Mouse (Mus musculus) c-Kit-negative CD71-positive TER-119-positive erythroid progenitor cells, embryonic 14.5 days (primary cell): ENCODE results near the gene Clca1.
"Not testable (repeated sequence)": the region's sequence is repeated elsewhere in the genome, so short reads cannot be mapped to it uniquely, and the experiment has no call there.

Experiments used
- DNase-seq: peaks from one replicate; pipeline ENCODE4 v3.0.0-alpha.2; 2013; ENCODE audit warnings: low read depth, low spot score

Clca1 gene

DNA sequence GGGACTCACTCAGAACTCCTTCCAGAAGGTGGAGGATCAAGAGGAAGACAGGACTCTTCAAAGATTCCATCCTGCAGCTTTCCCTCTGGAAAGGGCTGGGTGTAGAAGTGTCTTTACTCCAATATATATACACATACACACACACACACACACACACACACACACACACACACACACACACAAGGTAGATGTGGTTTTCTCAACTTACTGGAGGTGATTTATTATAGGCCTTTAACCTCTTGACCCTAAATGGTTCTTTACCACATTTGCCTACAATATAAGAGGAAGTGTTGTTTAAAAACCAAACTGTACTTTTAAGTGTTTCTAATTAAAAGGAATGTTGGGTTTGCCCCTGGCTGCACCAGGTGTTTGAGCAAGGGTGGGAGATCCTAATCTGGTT, at the start of gene Clca1:
TSS of gene Clca1 (minus strand) at position 101 of the 400 bp plus-strand sequence.
- DNase-seq: no peak

DNA sequence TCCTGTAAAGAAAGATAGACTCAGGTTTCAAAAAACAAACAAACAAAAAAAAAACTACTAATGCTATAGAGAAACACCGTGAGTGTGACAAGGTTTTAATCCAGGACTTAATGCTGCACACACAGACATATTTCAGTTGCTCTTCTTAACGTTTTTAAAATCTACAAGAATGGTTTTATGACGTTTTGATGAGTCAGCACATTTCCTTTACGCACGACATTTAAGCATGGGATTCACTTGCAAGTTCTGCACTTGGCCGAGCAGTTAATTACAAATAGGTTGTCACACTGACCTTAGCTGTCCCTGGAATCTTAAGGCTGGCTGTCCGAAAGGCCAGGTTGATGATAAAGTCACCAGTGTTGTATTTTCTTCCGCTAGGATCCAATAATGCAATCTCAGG, 48.3 kb upstream of the Clca1 start:
- no peak for DNase-seq

DNA sequence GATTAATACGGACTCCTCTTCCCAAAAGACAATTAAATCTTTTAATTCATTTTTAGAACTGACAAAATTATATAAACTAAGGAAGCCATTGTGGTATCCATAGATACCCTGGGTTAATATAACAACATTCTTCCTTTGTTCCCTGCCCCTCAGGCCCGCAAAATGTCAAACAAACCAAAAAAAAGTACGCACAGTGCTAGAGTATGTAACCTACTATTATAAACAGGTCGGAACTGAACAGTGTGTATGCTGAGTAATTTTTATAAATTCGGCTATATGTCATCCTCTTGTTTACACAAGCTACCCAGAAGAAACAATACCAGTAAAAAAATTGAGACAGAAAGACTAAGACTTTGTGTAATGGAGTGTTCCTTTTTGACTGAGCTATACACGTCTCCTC, 45.8 kb upstream of the Clca1 start:
- DNase-seq: no peak

DNA sequence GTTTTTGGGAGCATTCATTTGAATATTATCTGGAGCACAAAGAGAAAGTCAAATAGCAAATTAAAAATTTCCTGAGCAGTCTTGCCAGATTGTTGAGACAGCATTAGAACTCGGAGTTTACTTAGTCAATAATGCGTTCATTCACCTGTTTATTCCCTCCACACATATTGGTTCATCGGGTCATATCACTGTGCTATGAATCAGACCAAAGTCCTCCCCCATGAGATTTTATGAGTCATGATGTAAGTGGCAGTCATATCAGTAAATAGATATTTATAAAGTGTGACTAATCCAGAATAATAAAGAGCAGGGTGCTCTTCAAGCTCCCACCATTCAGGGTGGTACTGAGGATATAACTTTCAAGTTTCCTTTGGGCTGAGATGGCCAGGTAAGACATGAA, 39.8 kb upstream of the Clca1 start:
- DNase-seq: no peak

DNA sequence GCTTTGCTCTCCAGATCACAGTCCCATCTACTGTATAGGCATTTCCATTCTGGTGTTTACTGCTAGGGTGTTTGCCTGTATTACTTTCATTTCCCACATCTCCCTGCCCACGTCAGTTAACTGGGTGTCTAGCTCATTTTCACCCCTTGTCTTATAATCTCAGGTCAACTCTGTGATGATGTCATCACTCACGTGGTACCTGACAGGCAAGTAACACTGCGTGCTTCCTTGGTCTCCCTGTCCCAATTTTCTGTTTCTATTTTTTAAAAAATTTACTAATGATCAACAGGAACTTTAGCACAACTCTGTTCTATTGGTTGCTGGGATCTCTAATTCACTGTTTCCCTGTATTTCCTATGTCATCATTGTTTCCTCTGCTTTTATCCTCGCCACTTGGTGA, 36.4 kb upstream of the Clca1 start:
- no peak for DNase-seq

DNA sequence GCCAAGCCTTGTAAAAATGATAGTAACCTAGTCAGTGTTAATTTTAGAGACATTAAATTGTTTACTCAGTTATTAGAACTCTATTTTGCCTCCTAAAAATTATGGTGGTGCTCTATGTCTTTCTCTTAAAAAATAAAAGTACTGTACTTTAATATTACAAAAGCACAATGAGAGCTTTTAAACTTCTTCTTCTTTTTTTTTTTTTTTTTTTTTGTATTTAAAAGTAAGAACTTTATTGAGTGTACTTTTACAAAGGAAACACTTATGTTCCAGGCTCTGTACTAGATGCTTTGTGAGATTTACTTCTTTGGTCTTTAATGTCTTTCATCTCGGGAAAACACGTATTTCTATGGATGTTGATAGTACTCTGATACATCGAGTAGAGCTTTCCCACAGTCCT, 22.6 kb upstream of the Clca1 start:
- not testable (repeated sequence) for DNase-seq

DNA sequence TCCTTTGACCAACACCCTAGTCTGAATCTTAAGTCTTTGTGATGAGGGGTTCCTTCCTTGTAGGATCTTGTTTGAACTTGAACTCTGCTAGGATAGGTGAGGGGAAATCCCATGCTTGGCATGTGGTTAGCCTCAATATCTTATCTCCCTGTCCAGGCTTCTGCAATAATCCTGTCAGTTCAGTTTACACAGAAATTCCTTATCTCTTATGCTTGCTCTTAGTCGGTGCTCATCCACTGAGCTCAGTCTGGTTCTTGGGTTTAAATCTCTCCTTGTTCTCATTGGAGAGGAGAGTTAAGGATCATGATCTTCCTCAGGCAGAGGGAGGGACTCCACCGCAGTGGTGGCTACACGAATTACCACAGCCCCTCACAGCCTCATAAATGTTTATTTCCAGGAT, 17.2 kb upstream of the Clca1 start:
- no peak for DNase-seq

DNA sequence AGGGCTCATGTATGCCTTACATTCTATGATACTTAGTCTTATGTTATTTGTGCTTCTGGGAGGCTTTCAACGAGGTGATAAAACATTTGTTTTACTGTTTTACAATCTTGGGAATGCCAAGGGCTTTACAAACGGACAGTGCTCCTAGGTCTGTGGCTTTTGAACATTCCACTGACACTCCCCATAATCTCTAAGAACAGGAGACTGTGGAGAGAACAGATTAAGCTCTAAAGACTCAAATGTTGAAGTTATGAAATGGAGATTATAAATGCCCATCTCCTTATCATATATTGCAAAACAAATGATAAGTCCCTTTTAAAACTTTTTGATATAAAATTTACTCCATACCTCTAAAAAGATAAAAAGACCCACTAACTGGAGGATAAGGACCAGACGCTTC, 6.2 kb upstream of the Clca1 start:
- no peak for DNase-seq

DNA sequence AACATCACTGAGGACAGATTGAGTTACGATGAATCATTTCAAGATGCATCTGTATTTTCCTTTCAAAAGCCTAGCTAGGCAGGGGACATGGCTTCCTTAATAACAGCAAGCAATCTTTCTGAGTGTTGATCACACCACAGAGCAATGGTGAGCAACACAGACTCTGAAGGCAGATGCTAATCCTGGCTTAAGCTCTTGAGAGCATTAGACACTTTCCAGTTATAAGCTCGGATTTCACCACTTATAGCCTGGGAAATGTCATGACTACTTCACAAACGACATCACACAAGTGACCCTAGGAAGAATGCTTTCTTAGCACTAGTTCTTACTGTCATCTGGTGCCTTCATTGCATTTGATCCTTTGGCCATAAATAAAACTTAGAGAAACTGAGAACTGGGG, 4.5 kb downstream of the Clca1 start:
- no peak for DNase-seq

DNA sequence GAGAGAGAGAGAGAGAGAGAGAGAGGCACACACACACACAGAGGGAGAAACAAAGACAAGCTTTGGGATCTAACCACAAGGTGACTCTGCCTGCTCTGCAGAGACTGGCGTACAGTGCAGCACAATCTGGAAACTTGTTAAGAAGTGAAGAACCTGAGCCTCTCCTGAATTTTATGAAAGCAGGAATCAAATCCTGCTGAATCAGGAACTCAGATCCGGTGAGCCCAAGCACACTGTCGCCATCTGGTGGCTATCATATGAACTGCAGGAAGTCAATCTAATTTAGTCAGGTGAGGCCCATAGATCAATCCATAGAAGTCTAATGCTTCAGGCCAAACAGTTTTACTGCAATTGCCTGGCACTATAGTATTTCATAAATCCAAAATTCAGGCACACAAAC, 5.8 kb downstream of the Clca1 start:
- peak; percentile 22 for DNase-seq

DNA sequence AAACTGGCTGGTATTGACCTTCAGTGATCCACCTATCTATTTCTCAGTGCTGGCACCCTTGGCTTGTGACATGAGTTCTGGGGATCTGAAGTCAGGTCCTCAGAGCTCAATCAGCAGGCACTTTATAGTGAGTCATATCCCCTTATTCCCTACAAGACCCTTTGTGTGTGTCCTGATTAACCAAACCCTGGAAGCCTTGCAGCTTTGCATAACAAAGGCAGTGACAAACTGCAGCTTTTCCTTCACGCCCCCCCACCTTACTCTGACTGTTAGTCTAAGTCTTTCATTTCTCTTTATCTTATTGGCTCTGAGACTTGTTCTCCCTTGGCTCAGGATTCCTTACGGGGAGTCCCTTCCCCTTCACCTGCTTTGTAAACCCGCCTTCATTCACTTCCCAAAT, 14.8 kb downstream of the Clca1 start:
- DNase-seq: no peak

DNA sequence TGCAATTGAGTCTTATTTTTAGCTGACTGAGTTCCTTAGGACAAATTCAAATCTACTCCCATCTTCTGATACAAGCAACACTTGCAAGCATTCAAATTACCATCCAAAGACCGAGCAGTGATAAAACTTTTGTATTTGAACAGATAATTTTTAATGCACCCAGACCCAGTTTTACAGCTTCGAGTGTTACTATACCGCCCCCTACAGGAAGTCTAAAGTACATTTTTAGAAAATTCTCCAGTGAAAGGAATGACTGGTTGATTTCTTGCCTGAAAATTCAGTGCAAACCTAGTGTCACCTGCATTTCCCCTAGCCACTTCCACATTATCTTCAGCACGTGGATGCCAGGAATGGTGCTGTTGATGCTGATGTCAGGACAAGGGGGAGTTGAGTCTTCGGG, 28.2 kb downstream of the Clca1 start:
- no peak for DNase-seq

DNA sequence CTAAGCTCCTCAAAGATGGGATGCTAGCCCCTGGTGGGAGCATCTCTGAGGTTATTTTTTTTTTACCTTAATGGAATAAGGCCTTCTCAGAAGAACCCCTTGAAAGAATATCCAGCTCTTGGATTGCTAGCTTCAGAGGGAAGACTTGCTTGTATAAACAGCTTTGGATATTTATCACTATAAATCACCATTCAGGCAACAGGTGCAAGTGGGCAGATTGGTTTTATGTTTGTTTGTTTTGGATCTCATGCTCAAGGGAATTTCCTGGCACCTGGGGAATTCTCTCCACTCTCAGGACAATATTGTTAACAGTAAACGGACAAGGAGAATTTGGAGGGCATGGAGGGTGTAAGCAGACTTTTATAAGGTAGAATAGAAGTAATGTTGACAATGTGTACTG, 31.7 kb downstream of the Clca1 start:
- DNase-seq: no peak

DNA sequence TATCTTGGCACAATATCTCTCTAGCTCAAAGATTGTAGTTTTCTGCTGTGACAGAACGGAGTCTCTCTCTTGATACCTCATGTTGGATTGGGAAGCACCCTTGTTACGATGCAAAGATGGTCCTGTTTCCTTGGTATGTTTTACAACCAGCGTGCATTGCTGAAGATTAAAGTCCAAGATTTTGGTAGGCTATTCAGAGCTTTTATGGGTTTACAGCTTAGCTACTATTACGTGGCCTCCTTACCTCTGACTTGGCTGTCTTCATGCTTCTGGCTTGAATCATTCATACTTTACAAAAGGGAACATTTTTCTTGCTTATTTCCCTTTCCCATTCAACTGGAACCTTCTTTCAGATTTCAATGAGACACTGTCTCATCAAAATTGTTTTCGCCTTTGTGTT, 39.5 kb downstream of the Clca1 start:
- no peak for DNase-seq

DNA sequence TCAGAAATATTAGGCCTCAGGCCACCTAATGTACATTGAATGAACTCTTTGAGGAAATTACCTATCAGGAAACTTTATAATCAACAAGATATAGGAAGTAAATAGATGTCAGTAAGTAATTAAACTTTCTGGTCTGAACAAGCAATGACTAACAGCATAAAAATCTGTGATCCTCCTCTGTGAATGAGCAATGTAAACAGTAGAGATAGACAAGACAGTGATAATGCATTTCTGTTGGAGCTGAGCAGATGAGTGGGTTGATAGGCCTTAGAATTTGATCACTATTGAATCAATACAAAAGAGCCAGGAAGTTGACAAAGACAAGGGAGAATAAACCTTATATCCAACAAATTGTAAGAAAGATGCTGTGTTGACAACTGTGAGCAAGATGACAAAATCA, 40.0 kb downstream of the Clca1 start:
- DNase-seq: no peak

DNA sequence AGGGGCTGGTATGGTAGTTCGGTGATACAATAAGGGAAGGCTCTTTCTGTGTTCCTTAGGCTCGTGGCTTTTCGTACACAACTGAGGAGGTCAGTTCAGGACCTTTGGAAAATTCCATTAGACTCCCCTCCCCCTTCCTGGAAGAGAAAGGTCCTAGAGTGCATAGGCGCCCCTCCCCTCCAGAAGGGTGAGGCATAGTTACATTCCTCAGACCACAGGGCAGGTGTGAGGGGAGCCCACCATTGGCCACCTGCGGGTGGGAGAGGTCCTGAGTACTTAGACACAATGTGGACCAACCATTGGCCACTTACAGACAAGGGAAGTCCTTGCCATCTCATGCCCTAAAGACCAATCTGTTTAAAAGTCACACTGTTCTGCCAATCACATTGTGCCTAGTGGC, 46.7 kb downstream of the Clca1 start:
- DNase-seq: no peak

DNA sequence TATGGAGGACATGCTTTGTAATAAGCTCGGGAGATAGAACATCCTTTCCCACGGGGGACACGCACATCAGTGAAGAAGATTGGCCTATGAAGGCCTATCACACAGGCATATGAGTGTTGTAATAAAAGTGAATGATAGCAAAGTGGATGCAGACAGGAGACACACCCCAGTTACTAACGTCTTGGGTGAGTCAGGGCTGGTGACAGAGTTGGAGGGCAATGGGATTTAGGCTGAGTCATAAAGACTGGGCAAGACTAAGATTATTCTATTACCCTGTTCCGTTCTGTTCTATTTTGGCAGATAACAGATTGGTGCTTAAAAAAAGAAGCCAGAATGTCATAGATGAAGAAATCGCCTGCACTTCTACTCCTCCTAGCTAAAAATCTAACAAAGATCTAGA, 52.0 kb downstream of the Clca1 start:
- no peak for DNase-seq

DNA sequence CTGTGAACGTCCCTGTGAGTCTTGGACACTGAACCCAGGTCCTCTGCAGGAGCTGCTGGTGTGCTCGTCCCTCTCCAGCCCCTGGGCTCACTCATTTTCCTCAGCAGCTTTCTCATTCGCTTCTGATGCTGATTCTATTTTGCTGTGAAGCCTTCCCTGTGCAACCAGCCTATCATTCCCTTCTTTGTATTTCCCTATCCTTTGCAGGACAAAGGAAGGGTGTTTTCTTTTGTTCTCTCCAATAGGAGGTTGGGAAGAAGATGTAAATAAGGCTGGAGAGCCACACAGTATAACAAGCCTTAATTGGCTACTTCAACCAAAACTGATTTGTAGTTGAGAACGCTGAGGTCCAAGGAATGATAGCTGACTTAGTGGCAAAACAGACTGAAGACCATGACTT, 54.9 kb downstream of the Clca1 start:
- no peak for DNase-seq

DNA sequence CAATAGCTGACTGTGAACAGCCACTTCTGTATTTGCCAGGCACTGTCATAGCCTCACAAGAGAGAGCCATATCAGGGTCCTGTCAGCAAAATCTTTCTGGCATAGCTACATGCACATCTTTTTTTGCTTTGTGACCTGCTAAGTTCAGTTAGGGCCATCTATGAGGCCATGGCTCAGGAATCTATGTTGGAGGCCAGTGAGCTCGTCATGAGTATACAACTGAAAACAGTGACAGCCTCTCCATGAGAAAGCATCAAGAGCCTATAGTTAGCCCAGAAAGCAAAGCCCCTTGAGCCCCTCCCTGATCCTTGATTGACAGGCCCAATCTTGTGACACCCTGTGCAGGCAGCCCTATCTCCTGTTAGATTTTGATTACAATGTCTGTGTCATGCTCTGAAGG, 56.5 kb downstream of the Clca1 start:
- DNase-seq: no peak

DNA sequence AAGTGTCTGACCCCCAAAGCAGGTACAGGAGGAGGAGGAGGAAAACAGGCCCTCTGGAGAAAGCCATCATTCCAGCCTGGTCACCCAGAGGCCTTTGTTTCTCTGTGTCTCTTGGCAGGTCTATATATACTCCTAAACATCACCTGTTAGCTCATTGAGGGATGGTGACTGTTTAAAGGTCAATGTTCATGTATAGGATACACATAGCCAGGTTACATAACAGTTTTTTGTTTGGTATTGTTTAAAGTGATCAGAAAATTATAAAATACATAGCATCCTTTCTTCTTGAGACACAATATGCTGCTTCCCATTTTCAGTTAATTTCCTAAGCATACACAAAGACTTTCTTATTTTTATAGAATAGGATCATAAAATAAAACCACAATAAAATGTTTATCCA, 57.6 kb downstream of the Clca1 start, which contains the start of gene Clca4a:
TSS of gene Clca4a (minus strand) at position 101 of the 400 bp plus-strand sequence.
- no peak for DNase-seq

DNA sequence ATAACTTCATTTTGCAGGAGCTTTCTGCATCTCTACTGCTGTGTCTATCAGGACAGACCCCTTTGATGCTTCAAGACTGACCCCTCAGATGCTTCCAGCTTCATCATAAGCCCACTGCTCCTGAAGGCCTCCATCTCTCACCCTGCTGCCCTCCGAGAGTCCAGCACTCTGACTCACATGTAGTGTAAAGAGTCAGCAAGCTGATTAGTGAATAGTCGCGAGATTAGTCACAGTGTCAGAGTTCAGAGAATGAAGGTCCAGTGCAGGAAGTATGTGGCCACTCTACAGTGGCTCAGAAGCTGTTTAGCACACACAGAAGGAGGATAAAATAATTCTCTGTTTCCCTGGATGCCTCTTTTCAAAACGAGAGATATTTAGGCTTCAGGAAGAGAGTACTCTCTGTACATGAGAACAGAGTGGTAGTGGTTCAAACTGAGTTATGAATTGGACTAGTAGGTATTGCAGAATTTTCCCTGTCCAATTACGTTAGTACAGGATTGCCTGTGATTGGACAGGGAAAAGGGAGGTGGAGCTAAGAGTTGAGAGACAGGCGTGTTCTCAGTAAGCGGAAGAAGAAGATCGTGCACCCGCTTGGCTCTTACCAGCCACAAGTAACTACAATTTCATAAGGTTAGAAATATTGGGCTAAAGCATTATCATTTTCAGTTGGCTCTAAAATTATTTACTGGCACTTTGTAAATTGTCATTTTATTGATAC, 60.9 kb downstream of the Clca1 start:
- DNase-seq: no peak

DNA sequence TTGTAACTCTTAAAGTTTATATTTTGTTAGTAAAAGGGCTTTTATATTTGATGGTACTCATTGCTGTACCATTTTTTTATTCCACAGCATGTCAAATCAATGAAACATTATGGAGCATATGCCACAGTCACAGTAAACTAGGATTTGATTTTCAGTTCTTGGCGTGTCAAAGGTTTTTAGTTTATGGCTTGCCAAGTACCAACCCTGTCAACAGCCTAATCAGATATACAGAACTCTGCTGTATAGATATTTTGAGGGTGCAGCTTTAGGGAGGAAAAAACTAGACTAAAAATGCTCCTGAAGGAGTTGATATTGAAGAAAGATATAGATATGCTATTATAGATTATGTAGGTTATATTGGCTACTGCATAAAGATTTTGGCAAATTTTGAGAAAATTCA, 62.8 kb downstream of the Clca1 start:
- DNase-seq: no peak

DNA sequence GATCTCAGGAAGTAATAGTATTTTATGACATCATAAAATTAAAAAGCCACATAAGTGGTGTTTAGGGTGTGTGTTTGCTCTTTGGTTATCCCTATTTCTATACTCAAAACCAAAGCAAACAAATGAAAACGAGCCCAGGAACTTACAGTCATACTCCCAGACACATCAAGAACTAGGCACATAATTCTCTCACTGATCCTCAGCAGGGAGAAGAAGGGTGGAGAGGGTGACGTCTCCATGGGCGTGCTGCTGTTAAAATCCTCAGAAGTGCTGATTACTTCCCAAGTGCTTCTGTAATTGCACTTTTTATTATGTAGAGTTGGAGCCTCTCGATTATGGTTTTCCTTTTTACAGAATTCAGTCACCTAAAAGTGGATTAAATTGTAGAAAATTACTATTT, 66.5 kb downstream of the Clca1 start:
- DNase-seq: no peak
